Mouse (Mus musculus) hindbrain, embryonic 16.5 days (tissue): ENCODE results near the gene Plagl1. TPM values are rescaled to one million over a fixed set of nuclear protein-coding genes. Genes with fewer than 3 reads are reported as not detected.
A peak's percentile ranks its signal among the peaks of the same experiment; 100 is the strongest.

Source experiments
- ATAC-seq: fragments of 200-750 bp; cut with Nextera tagmentation; 2 replicates; pipeline ENCODE4 v1.8.0; 2017; ENCODE audit warnings: moderate TSS enrichment, moderate library complexity
- H3K27ac ChIP-seq: fragments of 300-500 bp; sonication (generic); 2 replicates; pipeline ENCODE4 v1.5.1; 2014; ENCODE audit warnings: low read depth, mild to moderate bottlenecking, control low read depth, low read length, moderate library complexity
- H3K27me3 ChIP-seq: fragments of 300-500 bp; sonication (generic); replicated peaks from 2 replicates; pipeline ENCODE4 v1.6.1; 2014; ENCODE audit warnings: low read length; ENCODE audit not compliant: control insufficient read depth, insufficient read depth
- H3K36me3 ChIP-seq: fragments of 300-500 bp; sonication (generic); 2 replicates; pipeline ENCODE4 v1.6.1; 2014; ENCODE audit warnings: mild to moderate bottlenecking, low read length, moderate library complexity, mixed read lengths; ENCODE audit not compliant: control insufficient read depth, insufficient read depth
- H3K4me1 ChIP-seq: fragments of 300-500 bp; sonication (generic); 2 replicates; pipeline ENCODE4 v1.6.1; 2014; ENCODE audit warnings: low read depth, low read length; ENCODE audit not compliant: control insufficient read depth, insufficient read depth
- H3K4me2 ChIP-seq: fragments of 300-500 bp; sonication (generic); 2 replicates; pipeline ENCODE4 v1.6.1; 2014; ENCODE audit warnings: mild to moderate bottlenecking, low read length, control low read depth, moderate library complexity
- H3K4me3 ChIP-seq: fragments of 300-500 bp; sonication (generic); 2 replicates; pipeline ENCODE4 v1.5.1; 2014; ENCODE audit warnings: mild to moderate bottlenecking, low read length, control low read depth, moderate library complexity
- H3K9ac ChIP-seq: fragments of 300-500 bp; sonication (generic); 2 replicates; pipeline ENCODE4 v1.6.1; 2014; ENCODE audit warnings: low read depth, mild to moderate bottlenecking, control low read depth, low read length, moderate library complexity
- H3K9me3 ChIP-seq: fragments of 300-500 bp; sonication (generic); 2 replicates; pipeline ENCODE4 v1.6.1; 2014; ENCODE audit warnings: mild to moderate bottlenecking, low read length, moderate library complexity; ENCODE audit not compliant: control insufficient read depth
- WGBS: fragments of 180-500 bp; shearing (Covaris S2); extraction: QIAGEN DNeasy Blood & Tissue Kit; methylation state at CpG from one replicate; pipeline ENCODE4 v1.1.7; 2014; 5-methylcytosine and 5-hydroxymethylcytosine counted together
- polyA plus RNA-seq: library from polyadenylated mRNA; unstranded; fragments of >200 nt; fragmentation: Nextera tagmentation; extraction: Ambion mirVana; gene quantifications from 2 replicates; pipeline ENCODE4 v1.2.1, GENCODE M21; 2015

Gene Plagl1
- polyA plus RNA-seq, 1 experiment from 2014 or later, result 25.4 TPM

DNA sequence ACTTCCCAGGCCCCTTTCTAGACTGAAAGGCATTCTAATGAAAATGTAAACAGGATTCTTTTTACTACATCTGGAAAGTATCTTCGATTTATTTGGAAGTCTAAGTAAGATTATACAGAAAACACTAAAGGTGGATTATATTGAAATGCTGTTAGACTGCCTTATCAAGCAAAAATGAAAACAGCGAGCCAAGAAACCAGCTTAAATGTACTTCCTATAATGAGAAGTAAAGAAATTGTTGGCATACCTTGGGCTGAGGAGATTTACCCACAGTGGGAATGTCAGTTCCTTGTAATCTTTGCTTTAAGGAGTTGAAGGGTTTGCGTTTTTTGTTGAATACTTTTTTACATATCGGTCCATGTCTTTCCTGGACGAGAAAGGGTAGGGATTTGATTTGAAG is 108.2 kb downstream of the Plagl1 start:
- Histone ChIP-seq H3K4me3 (no peak overlapping the region), H3K4me1 (0 out of 2 replicates have a peak, but pooled peaks cover 2% of the 10 kb centered on the region), H3K36me3 (no peaks in the 10 kb centered on the region), H3K27me3 (no peaks in the 10 kb centered on the region), H3K9ac (no peak overlapping the region), H3K27ac (no peak overlapping the region), H3K4me2 (no peak overlapping the region), H3K9me3 (no peaks in the 10 kb centered on the region)
- ATAC-seq, result no peak
- WGBS, result 87% methylated on average over 5 of the region's 5 CpGs

DNA sequence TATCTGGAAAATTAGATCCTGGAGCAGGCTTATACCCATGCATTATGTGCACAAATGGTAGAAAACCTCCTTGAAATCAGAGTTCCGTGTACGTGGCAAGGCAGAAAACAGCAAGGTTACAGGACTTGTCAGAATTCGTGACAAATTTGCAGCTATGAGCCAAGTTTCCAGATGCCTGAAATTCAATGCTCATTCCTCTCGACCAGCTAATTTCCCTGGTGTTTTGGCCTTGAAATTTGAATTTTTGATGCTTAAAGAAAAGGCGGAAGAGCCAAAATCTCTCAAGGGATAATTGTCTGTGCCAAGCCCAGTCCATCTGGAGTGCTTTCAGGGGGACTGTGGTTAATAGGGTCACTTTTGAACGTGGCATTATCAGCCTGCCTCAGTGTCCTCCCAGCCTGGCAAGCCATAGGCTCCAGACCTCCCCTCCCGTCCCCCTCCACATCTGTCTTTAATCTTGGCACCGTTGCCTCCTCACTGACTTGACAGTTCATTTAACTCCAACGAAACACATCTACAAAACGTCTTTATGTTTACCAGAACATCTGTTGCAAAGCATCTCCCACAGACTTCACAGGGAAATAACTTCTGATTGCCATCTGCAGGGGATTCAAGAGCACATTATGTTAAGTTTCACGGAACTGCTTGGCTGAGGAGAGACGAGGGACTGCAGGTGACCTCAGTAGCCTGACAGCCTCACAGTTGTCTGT is 110.6 kb downstream of the Plagl1 start:
- 36% methylated on average over 12 of the region's 12 CpGs for WGBS
- Histone ChIP-seq H3K4me1 (0 out of 2 replicates have a peak, but pooled peaks cover 2% of the 10 kb centered on the region), H3K9ac (no peak overlapping the region), H3K4me3 (no peak overlapping the region), H3K27me3 (no peaks in the 10 kb centered on the region), H3K27ac (no peak overlapping the region), H3K9me3 (no peaks in the 10 kb centered on the region), H3K36me3 (no peaks in the 10 kb centered on the region), H3K4me2 (no peak overlapping the region)
- ATAC-seq, result peak; percentile 91

DNA sequence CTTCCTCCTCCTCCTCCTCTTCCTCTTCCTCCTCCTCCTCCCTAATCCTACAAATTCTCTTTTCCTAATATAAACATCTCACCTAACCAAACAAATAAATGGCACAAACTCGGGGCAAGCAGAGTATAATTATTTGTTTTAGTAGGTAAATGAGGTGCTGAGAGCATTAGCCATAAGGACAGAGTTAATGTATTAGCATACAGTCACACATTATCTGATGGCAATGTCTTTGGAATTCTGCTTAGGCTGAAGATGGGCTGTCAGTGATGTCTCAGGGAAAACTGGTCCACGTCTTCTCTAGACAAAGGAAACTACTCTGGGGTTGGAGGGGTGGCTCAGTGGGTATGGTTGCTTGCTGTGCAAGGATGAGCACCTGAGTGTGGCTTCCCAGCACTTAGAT is 111.2 kb downstream of the Plagl1 start:
- ATAC-seq, result peak; percentile 21; the same call in 1 of the 2 replicates
- H3K9ac ChIP-seq, result no peak overlapping the region
- no peaks in the 10 kb centered on the region; the same call in 1 of the 2 replicates for H3K36me3 ChIP-seq
- H3K27ac ChIP-seq, result peak overlapping the region; percentile 27; the same call in 1 of the 2 replicates
- no peaks in the 10 kb centered on the region for H3K9me3 ChIP-seq
- H3K4me3 ChIP-seq, result no peak overlapping the region
- H3K4me1 ChIP-seq, result 0 out of 2 replicates have a peak, but pooled peaks cover 2% of the 10 kb centered on the region
- WGBS, result 71% methylated on average over 2 of the region's 2 CpGs
- H3K27me3 ChIP-seq, result no peaks in the 10 kb centered on the region
- H3K4me2 ChIP-seq, result no peak overlapping the region

DNA sequence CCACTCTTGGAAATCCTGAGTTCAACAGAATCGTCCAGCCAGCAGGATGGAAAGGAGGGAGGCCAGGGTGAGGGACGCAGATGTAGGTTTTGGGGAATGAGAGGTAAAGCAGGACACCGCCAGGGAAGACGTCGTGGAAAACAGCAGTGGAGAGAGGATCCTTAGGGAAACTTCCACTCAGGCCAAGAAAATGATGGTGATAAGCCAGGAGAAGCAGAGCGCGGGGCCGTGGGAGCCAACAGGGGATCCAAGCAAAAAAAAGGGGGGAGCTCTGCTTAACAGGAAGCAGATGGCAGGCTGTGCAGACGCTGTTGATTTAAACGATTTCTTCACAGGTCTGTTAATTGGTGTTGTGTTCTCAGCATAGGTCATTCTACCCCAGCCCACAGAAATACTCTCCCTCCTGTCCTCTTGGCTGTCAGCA is 112.5 kb downstream of the Plagl1 start:
- no peaks in the 10 kb centered on the region; the same call in 1 of the 2 replicates for H3K36me3 ChIP-seq
- WGBS, result 62% methylated on average over 10 of the region's 10 CpGs
- H3K9me3 ChIP-seq, result no peaks in the 10 kb centered on the region
- no peak overlapping the region for H3K4me2 ChIP-seq
- H3K27me3 ChIP-seq, result no peaks in the 10 kb centered on the region
- 0 out of 2 replicates have a peak, but pooled peaks cover 2% of the 10 kb centered on the region for H3K4me1 ChIP-seq
- H3K4me3 ChIP-seq, result no peak overlapping the region
- peak; percentile 43; the same call in 1 of the 2 replicates for ATAC-seq
- H3K9ac ChIP-seq, result no peak overlapping the region
- no peak overlapping the region for H3K27ac ChIP-seq

DNA sequence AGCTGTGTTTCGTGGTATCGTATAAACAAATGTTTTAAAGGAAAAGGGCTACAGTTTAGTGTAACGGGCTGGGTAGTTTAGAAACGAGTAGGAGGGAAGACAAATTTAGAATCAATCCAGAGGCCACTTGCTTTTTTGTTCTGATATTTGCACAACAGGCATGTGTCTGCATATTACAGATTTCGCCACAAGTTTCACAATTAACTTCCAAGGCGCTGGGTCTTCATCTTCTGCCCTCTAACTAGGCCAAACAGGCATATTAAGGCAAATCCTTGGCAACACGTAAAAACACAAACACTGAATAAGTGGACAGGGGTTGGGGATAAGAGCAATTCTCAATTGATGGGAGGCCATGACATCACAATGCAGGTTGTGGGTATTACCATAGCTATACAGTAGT is 115.6 kb downstream of the Plagl1 start:
- ATAC-seq, result no peak
- Histone ChIP-seq H3K27me3 (no peaks in the 10 kb centered on the region), H3K4me3 (no peak overlapping the region), H3K4me2 (no peak overlapping the region), H3K9me3 (no peaks in the 10 kb centered on the region), H3K36me3 (peaks cover 21% of the 10 kb centered on the region), H3K4me1 (0 out of 2 replicates have a peak, but pooled peaks cover 1% of the 10 kb centered on the region), H3K9ac (no peak overlapping the region), H3K27ac (no peak overlapping the region)
- WGBS, result 93% methylated on average over 7 of the region's 7 CpGs

DNA sequence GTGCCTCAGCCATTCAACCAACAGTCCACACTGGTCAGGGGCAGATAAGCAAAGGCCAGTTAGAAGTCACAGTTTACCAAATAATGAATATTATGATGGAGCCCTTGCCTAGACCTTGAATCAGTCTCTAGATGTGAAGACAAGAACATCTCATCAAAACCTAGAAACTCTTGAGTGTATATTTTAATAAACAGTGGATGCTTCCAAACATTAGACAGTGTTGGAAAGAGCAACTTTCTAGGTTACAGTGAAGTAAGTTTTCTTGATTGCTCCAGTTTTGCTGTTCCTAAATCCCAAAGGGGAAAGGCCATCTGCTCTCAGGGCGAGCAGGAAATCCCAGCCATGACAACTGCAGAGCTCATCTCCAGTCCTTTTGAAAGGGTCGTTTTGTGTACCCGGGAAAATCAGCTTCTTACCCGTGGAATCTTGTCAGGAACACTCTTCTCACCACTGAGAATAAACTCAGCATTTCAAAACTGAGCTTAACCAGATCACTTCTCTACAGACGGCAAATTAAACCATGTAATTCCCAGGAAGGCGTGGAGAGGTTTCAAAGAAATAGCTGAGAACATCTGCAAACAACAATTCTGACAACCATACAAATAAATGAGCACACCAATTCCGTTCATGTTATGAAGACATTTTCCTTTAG is 117.8 kb downstream of the Plagl1 start, which contains the start of gene Zc2hc1b:
Zc2hc1b (minus strand) TSS at position 51 of the 652 bp plus-strand sequence.
- H3K4me1 ChIP-seq, result no peaks in the 10 kb centered on the region
- H3K4me2 ChIP-seq, result no peak within 1 kb of the TSS
- ATAC-seq, result no peak
- H3K27me3 ChIP-seq, result no peaks in the 10 kb centered on the region
- no peaks in the 10 kb centered on the region for H3K9me3 ChIP-seq
- peaks cover 27% of the 10 kb centered on the region for H3K36me3 ChIP-seq
- no peak within 1 kb of the TSS for H3K9ac ChIP-seq
- 60% methylated on average over 7 of the region's 7 CpGs for WGBS
- H3K4me3 ChIP-seq, result no peak within 1 kb of the TSS
- no peak within 1 kb of the TSS for H3K27ac ChIP-seq

DNA sequence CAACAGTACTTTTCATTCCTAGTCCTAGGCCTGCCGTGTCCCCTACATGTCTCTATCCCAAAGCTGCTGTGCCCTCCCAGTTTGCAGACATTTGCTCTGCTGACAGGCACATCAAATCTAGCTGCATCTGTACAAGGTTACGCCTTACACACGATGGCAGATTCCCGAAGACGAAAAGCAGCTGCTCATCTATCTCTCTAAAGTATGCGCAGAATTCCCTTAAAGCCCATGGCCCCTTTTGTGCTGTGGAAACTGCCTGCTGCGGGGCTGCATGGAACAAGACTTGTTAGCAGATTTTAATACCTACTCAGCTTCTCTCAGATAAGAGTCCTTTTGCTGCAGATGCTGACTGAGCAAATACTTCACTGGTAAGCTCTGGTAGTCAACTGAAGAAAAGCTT is 119.9 kb downstream of the Plagl1 start:
- peaks cover 29% of the 10 kb centered on the region for H3K36me3 ChIP-seq
- H3K9ac ChIP-seq, result no peak overlapping the region
- H3K9me3 ChIP-seq, result no peaks in the 10 kb centered on the region
- H3K4me3 ChIP-seq, result no peak overlapping the region
- H3K27ac ChIP-seq, result no peak overlapping the region
- no peaks in the 10 kb centered on the region for H3K4me1 ChIP-seq
- no peak for ATAC-seq
- no peak overlapping the region for H3K4me2 ChIP-seq
- H3K27me3 ChIP-seq, result no peaks in the 10 kb centered on the region
- WGBS, result 90% methylated on average over 7 of the region's 7 CpGs

Other genes with a start within 250 kb of the Plagl1 start
- gene Utrn, start 191.1 kb upstream of the Plagl1 start, polyA plus RNA-seq, result 25.4 and 25.7 TPM in 2 replicates
- 2.1 and 2.5 TPM in 2 replicates for gene Stx11, start 96.2 kb upstream of the Plagl1 start, polyA plus RNA-seq
- 22.5 and 25.3 TPM in 2 replicates for gene Sf3b5, start 55.2 kb upstream of the Plagl1 start, polyA plus RNA-seq
- gene Zc2hc1b, start 117.5 kb downstream of the Plagl1 start, polyA plus RNA-seq, result not detected in 2 replicates
- gene Ltv1, start 132.7 kb downstream of the Plagl1 start, polyA plus RNA-seq, result 30.8 and 36.0 TPM in 2 replicates